Mouse (Mus musculus) R1 (cell line): ENCODE measurements around the gene Hip1.

Experiments
- DNase-seq: peaks from one replicate; pipeline ENCODE4 v3.0.0-alpha.2; 2018; ENCODE audit warnings: low read depth, low spot score

Gene Hip1

GRCm38 (mm10) chr5:135544865-135545797, at the start of gene Hip1:
Gene Hip1 (minus strand): TSS chr5:135545120.
- DNase-seq: peak; percentile 100

GRCm38 (mm10) chr5:135589996-135590784, 45.3 kb upstream of the Hip1 start:
- no peak for DNase-seq

- DNase-seq: no peak
Measured at GRCm38 (mm10) chr5:135587764-135588163, 42.8 kb upstream of the Hip1 start.

GRCm38 (mm10) chr5:135585691-135586090, 40.8 kb upstream of the Hip1 start:
- DNase-seq: no peak

GRCm38 (mm10) chr5:135582330-135582729, 37.4 kb upstream of the Hip1 start:
- DNase-seq: no peak

- DNase-seq: peak; percentile 44
Measured at GRCm38 (mm10) chr5:135579331-135579751, 34.4 kb upstream of the Hip1 start.

- DNase-seq: no peak
Measured at GRCm38 (mm10) chr5:135576055-135576454, 31.1 kb upstream of the Hip1 start.

- DNase-seq: no peak
Measured at GRCm38 (mm10) chr5:135573006-135573405, 28.1 kb upstream of the Hip1 start, which contains the start of gene Ccl24. Gene Ccl24 (minus strand): TSS chr5:135573049.

- DNase-seq: peak; percentile 50
Measured at GRCm38 (mm10) chr5:135568698-135569097, 23.8 kb upstream of the Hip1 start.

- no peak for DNase-seq
Measured at GRCm38 (mm10) chr5:135567556-135568265, 22.8 kb upstream of the Hip1 start.

- DNase-seq: no peak
Measured at GRCm38 (mm10) chr5:135563469-135563868, 18.5 kb upstream of the Hip1 start, which contains the start of gene Ccl26. Gene Ccl26 (minus strand): TSS chr5:135563569.

- DNase-seq: no peak
Measured at GRCm38 (mm10) chr5:135557671-135558070, 12.8 kb upstream of the Hip1 start.

GRCm38 (mm10) chr5:135557051-135557450, 12.1 kb upstream of the Hip1 start:
- no peak for DNase-seq

GRCm38 (mm10) chr5:135556259-135556658, 11.3 kb upstream of the Hip1 start:
- DNase-seq: no peak

- DNase-seq: no peak
Measured at GRCm38 (mm10) chr5:135551591-135551990, 6.7 kb upstream of the Hip1 start.

GRCm38 (mm10) chr5:135550910-135551309, 6.0 kb upstream of the Hip1 start:
- DNase-seq: peak; percentile 44

- DNase-seq: no peak
Measured at GRCm38 (mm10) chr5:135547990-135548389, 3.1 kb upstream of the Hip1 start.

GRCm38 (mm10) chr5:135544032-135544558, 825 bp downstream of the Hip1 start:
- no peak for DNase-seq

GRCm38 (mm10) chr5:135537794-135538214, 7.1 kb downstream of the Hip1 start:
- peak; percentile 73 for DNase-seq

- no peak for DNase-seq
Measured at GRCm38 (mm10) chr5:135537326-135537725, 7.6 kb downstream of the Hip1 start.

GRCm38 (mm10) chr5:135535867-135536266, 9.1 kb downstream of the Hip1 start:
- DNase-seq: no peak
